Mouse (Mus musculus): ENCODE data around the gene Prim2.

DNA sequence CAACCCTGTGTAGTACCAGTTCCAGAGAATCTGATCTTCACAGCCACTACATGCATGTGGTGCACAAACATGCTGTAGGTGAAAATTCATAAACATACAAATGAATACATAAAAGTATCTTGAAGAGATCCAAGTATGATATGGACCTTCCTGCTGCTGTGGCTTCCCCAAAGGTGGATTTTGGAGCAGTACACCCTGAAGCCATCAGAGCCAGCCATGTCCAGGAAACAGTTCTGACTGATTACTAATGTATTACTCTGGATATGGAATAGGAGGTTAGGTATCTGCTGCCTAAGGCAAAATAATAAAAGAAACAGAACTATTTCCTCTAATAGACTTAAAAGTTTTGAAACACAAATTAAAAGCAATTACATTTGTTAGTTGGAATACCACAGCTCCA is 131.6 kb downstream of the Prim2 start:
- TF ChIP-seq GATA1 (IDR thresholded peaks at IDR 0.05; ENCODE audit: low read length), result no peak
- no peak for TF ChIP-seq TAL1 (IDR thresholded peaks at IDR 0.05; ENCODE audit: low read length)
